Mouse (Mus musculus): Measurements from ENCODE around the gene Tm6sf2.

- TF ChIP-seq CTCF (IDR thresholded peaks at IDR 0.05; ENCODE audit: borderline replicate concordance, insufficient read depth, low read depth, low read length) (no peak), POLR2A (IDR thresholded peaks at IDR 0.05; ENCODE audit: borderline replicate concordance, insufficient read depth, low read length) (no peak)
These were observed 49.1 kb upstream of the Tm6sf2 start for GRCm38 (mm10) chr8:70023596-70023995.
